Mouse (Mus musculus): Measurements from ENCODE around the gene Tmem179.

GRCm38 (mm10) chr12:112506267-112506666 is 10.3 kb downstream of the Tmem179 start:
- TF ChIP-seq CTCF (IDR thresholded peaks at IDR 0.05; ENCODE audit: low read depth): no peak
- TF ChIP-seq EP300 (IDR thresholded peaks at IDR 0.05; ENCODE audit: low read depth): no peak

Data from liver, postnatal 0 days (tissue).